Mouse (Mus musculus): ENCODE measurements around the gene Fam174b.

- TF ChIP-seq CTCF (IDR thresholded peaks at IDR 0.05; ENCODE audit: low read depth, low read length): no peak
- TF ChIP-seq POLR2A (IDR thresholded peaks at IDR 0.05; ENCODE audit: insufficient read depth, low read length): no peak
These were observed 74.4 kb downstream of the Fam174b start for GRCm38 (mm10) chr7:73814454-73814853.
